Mouse (Mus musculus): Measurements from ENCODE around the gene Gm21866. TPM values are rescaled to one million over a fixed set of nuclear protein-coding genes. Genes with fewer than 3 reads are reported as not detected.
"Not testable (repeated sequence)": the region's sequence is repeated elsewhere in the genome, so short reads cannot be mapped to it uniquely, and the experiment has no call there.

The Gm21866 gene
- total RNA-seq (2014; rRNA removed) (not detected in 2 replicates), polyA plus RNA-seq (2015; fragmentation: Nextera tagmentation; extraction: Ambion mirVana) (not detected in 2 replicates)

DNA sequence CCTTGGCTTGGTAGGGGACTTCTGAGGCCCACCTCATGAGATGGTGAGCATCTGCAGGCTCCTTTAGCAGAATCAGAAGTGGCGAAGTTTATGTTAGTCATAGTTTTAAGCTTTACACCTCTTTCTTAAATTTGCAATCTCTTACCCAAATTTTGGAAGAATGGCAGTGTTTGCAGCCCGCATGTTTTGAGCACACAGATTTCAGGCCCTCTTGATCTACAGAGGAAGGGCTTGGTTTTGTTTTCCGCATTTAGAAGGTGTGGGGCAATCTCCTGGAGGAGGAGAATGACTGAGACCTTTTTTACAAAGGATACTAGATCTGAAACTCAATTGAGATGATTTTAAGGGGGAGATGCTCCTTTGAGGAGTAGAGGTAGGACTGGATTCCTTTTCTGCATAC lies at the start of gene Gm21866:
TSS of gene Gm21866 (minus strand) at position 101 of the 400 bp plus-strand sequence.
- H3K9me3 ChIP-seq (ENCODE audit: low read length); H3K4me2 ChIP-seq (ENCODE audit: low read depth, low read length, poor library complexity, severe bottlenecking); H3K4me3 ChIP-seq (ENCODE audit: low read depth, low read length); H3K27ac ChIP-seq (ENCODE audit: low read depth, low read length); ATAC-seq (ENCODE audit: low FRiP score); H3K27me3 ChIP-seq (ENCODE audit: insufficient read depth, low read length); H3K9ac ChIP-seq (replicated peaks; ENCODE audit: low read length, poor library complexity, severe bottlenecking); H3K36me3 ChIP-seq (ENCODE audit: insufficient read depth, low read length); DNase-seq (ENCODE audit: low spot score); H3K4me1 ChIP-seq (ENCODE audit: insufficient read depth, low read length): not testable (repeated sequence)
- 71% methylated on average over 1 of the region's 3 CpGs for WGBS

DNA sequence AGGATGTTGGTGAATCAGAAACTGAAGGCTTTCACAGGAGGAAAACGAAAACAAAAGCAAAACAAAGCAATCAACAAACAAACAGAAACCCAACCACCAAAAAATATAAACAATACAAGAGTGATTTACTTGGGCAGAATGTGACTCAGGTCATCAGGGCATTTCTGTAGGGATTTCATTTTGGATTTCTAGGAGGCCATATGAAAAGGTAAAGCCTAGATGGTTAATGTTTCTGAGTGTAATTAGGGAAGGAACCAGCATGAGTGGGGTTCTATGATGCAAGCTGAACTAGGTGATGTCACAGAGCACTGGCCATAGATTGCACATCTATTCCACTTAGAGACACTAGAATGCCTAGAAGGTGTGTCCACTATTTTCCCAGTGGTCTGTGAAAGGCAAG lies 28.3 kb upstream of the Gm21866 start, which contains the start of gene Gm20773:
TSS of gene Gm20773 (plus strand) at position 301 of the 400 bp plus-strand sequence.
- not testable (repeated sequence) for H3K36me3 ChIP-seq (ENCODE audit: insufficient read depth, low read length); H3K4me1 ChIP-seq (ENCODE audit: insufficient read depth, low read length); H3K27me3 ChIP-seq (ENCODE audit: insufficient read depth, low read length); H3K9ac ChIP-seq (replicated peaks; ENCODE audit: low read length, poor library complexity, severe bottlenecking); H3K4me2 ChIP-seq (ENCODE audit: low read depth, low read length, poor library complexity, severe bottlenecking); DNase-seq (ENCODE audit: low spot score); H3K4me3 ChIP-seq (ENCODE audit: low read depth, low read length); ATAC-seq (ENCODE audit: low FRiP score); H3K9me3 ChIP-seq (ENCODE audit: low read length); H3K27ac ChIP-seq (ENCODE audit: low read depth, low read length)
- WGBS = no CpG with 5 or more reads among the region's 1 CpGs

Other genes starting within 250 kb of the Gm21866 start
- gene Gm21828, start 241.7 kb downstream of the Gm21866 start, total RNA-seq (2014; rRNA removed) = not detected in 2 replicates
- not detected in 2 replicates for gene Gm21828, start 241.7 kb downstream of the Gm21866 start, polyA plus RNA-seq (2015; fragmentation: Nextera tagmentation; extraction: Ambion mirVana)
- gene Gm21440, start 213.2 kb downstream of the Gm21866 start, total RNA-seq (2014; rRNA removed) = not detected in 2 replicates
- gene Gm21440, start 213.2 kb downstream of the Gm21866 start, polyA plus RNA-seq (2015; fragmentation: Nextera tagmentation; extraction: Ambion mirVana) = not detected in 2 replicates
- not detected in 2 replicates for gene Gm21454, start 213.1 kb downstream of the Gm21866 start, total RNA-seq (2014; rRNA removed)
- not detected in 2 replicates for gene Gm21454, start 213.1 kb downstream of the Gm21866 start, polyA plus RNA-seq (2015; fragmentation: Nextera tagmentation; extraction: Ambion mirVana)
- not detected in 2 replicates for gene Gm21725, start 116.5 kb downstream of the Gm21866 start, total RNA-seq (2014; rRNA removed)
- gene Gm21725, start 116.5 kb downstream of the Gm21866 start, polyA plus RNA-seq (2015; fragmentation: Nextera tagmentation; extraction: Ambion mirVana) = not detected in 2 replicates
- gene Gm20773, start 28.4 kb upstream of the Gm21866 start, total RNA-seq (2014; rRNA removed) = not detected in 2 replicates
- not detected in 2 replicates for gene Gm20773, start 28.4 kb upstream of the Gm21866 start, polyA plus RNA-seq (2015; fragmentation: Nextera tagmentation; extraction: Ambion mirVana)